Mouse (Mus musculus): ENCODE results near the gene Gypa.

The Gypa gene

DNA sequence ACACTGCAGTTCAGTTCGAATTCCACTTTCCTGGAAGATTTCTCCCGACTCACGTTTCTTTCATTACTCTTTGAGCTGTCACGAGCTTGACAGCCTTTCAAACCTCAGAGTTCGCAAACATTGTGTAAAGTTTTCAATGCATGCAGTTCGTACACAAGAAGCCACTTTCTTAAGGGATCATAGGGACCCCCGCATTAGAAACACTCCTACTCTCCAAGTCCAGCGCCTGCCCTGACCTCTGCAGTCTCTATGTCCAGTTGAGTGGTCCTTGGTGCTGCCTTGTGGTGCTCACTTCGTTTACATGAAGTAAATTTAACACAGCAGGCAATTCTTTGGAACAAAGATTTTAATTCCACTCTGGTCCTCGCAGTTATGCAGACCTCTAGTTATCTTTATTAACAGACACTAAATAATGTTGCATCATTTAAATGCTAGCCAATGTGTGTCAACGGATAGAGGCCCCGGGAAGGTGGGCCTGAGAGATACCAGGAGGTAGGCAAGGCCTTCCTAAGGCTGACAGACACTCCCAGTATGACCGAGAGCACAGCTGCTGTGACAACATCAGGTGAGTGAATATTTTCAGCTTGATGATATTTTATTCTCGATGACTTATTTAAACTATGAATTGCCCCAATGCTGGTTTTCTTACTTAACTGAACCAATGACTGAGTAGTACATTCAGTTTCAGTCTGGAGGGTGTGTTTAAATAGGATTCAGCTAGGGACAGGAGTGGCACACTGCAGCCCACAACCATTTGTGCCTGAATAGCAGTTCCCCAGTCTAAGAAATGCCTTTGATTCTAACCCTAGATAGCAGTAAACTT lies at the start of gene Gypa:
Gypa (plus strand) TSS at position 259 of the 823 bp plus-strand sequence.
- DNase-seq (ENCODE audit: low spot score): no peak

- no peak for DNase-seq (ENCODE audit: low spot score)
Observed at GRCm38 (mm10) chr8:80444534-80445072, 49.0 kb upstream of the Gypa start.

DNA sequence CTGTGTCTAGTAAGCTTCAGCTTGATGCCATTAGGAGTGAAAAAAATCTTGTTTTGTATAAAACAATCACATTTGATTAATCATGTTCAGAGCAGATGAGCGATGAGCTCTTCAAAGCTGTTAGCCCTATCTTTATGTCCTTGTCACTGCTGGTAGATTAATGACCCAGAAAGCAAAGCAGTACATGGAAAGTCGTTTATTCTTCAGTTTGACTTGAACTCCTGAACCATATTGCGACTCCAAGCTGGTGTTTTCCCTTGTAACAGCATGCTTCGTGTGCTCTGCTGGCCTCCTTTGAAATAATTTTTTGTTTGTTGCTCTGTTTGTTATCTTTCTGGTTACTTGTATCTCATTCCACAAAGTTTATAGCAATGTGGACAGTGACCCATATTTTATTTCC lies 46.4 kb upstream of the Gypa start:
- DNase-seq (ENCODE audit: low spot score): no peak

- DNase-seq (ENCODE audit: low spot score): no peak
Observed at GRCm38 (mm10) chr8:80451938-80452690, 41.5 kb upstream of the Gypa start.

GRCm38 (mm10) chr8:80463450-80463917 lies 30.1 kb upstream of the Gypa start:
- no peak for DNase-seq (ENCODE audit: low spot score)

DNA sequence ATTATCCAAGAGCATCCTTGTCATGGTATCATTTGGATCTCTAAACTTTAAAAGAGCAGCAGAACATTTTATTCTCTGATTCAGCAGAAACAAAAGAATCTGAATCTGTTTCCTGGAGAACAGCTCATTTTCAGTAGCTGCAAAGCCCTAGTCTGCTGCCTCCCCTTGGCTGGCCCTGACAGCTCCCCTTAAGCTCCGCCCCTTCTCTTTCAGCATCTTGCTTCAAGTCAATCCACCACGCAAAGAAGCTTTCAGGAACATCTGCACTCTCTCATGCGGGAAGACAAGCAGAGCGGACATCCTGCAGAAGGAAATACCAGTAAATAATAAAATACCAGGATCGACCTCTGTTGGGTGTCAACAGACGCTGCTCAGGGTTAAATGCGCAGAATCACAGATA lies 18.6 kb upstream of the Gypa start:
- DNase-seq (ENCODE audit: low spot score): no peak

DNA sequence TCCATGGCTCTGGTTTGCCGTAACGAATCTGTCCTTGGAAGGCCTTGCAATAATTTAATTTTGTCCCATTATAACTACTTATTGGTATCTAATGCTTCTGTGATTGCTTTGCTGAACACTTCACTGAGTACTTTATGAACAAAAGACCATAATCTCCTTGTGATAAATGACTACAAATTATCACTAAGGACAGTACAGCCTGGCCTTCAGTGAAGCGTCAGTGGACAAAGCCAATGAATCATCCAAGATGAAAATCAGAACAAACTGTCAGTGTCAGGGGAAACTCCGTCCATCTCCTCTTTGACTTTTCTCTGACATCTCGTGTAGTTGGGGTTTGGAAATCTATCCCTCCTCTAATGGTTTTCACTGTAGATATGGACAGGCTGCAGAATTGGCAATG lies 15.4 kb upstream of the Gypa start:
- no peak for DNase-seq (ENCODE audit: low spot score)

GRCm38 (mm10) chr8:80479129-80479528 lies 14.5 kb upstream of the Gypa start:
- DNase-seq (ENCODE audit: low spot score): no peak

DNA sequence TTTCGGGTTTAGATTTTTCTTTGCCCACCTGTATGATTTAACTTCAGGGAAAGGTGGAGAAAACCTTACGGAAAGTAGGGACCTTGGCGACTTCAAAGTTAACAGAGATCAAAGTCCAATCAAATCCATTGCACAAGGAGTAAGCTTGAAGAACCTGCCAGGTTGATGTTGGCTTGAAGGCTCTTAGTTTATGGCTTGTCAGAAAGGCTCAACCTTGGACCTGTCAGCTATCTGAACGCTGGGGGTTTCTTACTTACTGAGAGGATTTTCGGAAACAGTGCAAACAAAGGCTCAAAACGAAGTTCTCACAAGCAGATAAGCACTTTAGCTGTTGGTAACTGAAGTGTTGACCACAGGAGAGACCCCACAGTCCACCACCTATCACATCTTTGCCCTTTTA lies 11.4 kb upstream of the Gypa start:
- DNase-seq (ENCODE audit: low spot score): no peak

- DNase-seq (ENCODE audit: low spot score): peak; percentile 44
Observed at GRCm38 (mm10) chr8:80482822-80483774, 10.5 kb upstream of the Gypa start.

DNA sequence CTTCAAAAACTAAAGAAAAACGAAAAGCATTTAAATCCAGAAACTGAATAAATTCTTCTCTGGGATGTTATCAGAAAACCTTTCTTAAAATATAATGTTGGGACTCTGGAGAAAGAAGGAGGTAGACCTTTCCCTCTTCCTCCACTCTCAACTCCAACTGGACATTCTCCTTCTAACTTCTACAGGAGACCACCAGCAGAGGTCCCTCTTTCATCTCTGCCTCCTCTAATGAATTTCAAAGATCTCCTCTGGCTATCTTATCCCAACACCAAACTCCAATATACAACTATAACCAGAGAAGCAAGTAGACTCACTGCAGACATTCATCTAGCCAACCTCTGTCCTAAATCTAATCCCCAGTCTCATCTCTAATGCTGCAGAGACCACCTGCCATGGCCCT lies 2.0 kb upstream of the Gypa start:
- no peak for DNase-seq (ENCODE audit: low spot score)

DNA sequence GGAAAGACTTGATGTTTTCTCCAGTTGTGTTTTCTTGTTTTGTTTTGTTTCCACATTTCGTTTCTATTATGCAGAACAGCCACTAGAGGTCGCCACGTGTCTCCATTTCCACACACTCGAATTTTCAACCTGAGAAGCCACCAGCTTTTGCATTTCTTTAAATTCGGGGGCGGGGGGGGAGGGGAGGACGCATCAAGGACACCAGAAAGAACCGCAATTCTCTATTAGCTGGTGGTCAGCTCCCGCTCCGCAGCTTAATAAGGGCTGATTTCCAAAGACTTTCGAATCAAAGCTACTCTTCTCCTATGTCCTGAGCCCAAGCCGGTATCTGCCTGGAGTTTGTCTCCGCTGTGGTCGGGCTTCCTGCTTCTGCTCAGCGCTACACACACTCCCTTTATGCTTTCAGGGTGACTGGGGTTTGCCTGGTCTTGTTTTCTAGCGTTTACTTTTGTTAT lies 567 bp upstream of the Gypa start:
- peak; percentile 62 for DNase-seq (ENCODE audit: low spot score)

DNA sequence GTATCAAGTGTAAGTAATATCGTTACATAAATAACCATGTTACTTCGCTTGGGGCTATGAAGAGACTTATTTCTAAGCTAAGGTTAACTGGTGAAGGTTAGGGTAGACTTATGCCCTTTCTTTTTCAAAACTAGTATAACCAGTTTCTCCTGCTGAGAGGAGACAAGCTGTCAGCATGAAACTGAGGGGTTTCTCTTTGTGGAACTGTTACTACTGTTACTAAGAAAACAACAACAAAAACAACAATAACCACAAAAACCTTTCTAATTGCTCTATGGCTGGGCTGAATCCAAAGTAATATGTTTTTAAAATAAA lies 722 bp downstream of the Gypa start:
- no peak for DNase-seq (ENCODE audit: low spot score)

DNA sequence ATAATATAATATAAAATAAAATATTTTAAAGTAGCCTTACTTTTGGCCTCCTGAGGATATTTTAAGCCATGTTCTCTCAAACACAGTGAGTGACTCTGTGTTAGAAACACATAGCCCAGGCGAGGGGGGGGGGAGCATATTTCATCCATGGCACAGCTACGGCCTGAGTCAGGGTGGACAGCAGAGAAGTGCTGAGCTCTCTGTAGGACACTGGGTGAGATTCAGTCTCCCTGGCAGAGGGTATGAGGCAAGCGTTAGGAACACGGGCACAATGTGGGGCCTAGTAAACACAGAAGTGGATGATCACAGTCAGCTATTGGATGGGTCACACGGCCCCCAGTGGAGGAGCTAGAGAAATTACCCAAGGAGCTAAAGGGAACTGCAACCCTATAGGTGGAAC lies 1.2 kb downstream of the Gypa start:
- no peak for DNase-seq (ENCODE audit: low spot score)

- DNase-seq (ENCODE audit: low spot score): no peak
Observed at GRCm38 (mm10) chr8:80495527-80495926, 1.9 kb downstream of the Gypa start.

GRCm38 (mm10) chr8:80497323-80497722 lies 3.7 kb downstream of the Gypa start:
- no peak for DNase-seq (ENCODE audit: low spot score)

DNA sequence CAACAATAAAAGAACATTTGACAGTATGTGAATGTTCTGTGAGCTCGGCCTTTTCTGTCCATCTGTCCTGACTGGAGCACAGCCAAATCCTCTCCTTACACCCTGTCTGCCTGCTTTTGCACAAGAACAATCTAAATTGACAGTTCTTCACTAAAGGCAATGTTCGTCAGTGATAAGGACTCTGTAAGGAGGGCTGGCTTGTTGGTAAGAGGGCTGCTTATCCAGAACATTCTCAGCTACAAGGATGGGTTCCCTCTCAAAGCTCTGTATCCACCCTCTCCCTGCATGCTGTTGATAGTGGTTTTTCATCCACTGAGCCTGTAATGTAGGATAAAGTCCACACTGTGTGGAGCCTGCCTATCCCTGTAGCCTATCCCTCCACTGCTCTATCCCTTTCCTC lies 6.7 kb downstream of the Gypa start:
- DNase-seq (ENCODE audit: low spot score): no peak

- DNase-seq (ENCODE audit: low spot score): no peak
Observed at GRCm38 (mm10) chr8:80500773-80501172, 7.2 kb downstream of the Gypa start.

DNA sequence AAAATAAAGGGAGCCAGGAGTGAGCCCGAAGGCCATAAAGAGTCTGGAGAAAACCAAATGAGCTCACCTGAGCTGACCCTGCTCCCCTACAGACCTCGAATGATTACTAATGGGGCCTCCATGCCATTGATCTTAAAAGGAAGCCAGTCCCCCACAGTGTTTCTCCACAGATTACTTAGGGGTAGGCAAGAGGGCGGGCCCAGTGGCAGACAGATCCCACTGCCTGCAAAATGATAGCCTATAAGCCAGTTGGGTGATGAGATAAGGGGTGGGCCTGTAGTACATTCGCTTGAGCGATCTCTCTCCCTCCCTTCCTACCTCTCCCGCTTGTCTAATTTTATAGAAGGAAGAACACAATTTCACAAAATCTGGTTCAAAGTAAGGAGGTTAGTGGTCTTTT lies 7.7 kb downstream of the Gypa start:
- DNase-seq (ENCODE audit: low spot score): no peak

DNA sequence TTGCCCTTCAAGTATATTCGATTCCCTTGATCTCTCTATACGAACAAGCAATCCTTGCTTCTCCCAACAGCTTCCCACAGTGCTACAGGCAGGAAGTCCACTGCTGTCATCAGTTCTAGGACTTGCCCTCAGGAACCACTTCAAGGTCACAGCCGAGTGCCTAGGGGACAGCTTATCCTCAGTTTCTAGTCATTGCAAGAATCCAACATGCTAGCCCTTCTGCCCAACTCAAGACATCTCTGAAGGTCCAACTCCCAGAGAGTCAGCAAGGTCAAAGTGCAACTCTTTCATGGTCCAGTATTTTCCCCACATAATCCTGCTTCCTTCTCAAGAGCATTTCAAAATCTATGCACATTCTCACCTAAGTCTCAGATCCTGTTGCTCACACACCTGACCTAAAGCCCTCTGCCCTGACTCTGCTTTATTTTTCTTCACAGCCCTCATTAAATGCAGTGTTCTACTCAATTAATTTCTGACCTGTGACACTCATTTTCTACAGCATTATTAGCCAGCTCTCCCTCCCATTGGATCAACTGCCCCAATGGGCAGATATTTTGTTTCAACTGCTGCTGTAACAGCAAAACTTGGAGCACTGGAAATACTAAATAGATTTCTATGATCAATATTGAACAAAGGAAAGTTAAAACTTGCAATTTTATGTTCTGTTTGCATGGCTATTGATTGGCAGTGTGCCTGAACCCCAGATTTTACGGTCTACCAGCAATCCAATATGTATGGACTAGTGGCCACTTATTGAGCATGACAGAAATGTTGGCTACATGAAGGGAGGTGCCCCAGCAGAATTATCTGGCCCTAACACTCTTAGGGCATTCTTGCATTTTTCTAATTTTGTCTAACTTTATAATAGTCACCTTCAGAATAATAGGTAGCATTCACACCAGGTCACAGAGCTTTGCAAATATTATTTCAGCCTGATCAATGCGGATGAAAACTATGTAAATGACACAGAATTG lies 33.1 kb downstream of the Gypa start:
- DNase-seq (ENCODE audit: low spot score): no peak

GRCm38 (mm10) chr8:80541836-80542235 lies 48.3 kb downstream of the Gypa start:
- no peak for DNase-seq (ENCODE audit: low spot score)
